Mouse (Mus musculus) midbrain, embryonic 11.5 days (tissue): ENCODE measurements at regions not wholly inside any gene's neighbourhood (a gene's known extent, or its start where the extent isn't known, plus 50 kb on each side); places are given as distances from the start of the nearest gene placed in this dataset.

Experiments
- ATAC-seq: fragments of 200-750 bp; cut with Nextera tagmentation; 2 replicates; pipeline ENCODE4 v1.8.0; 2017; ENCODE audit warnings: moderate TSS enrichment, moderate library complexity; ENCODE audit not compliant: low FRiP score
- DNase-seq: peaks from one replicate; pipeline ENCODE4 v3.0.0; 2015; ENCODE audit warnings: low spot score; ENCODE audit errors: missing footprints
- H3K27ac ChIP-seq: fragments of 300-500 bp; sonication (generic); 2 replicates; pipeline ENCODE4 v1.5.1; 2014; ENCODE audit warnings: low read depth, low read length
- H3K27me3 ChIP-seq: fragments of 300-500 bp; sonication (generic); 2 replicates; pipeline ENCODE4 v1.6.1; 2014; ENCODE audit warnings: mild to moderate bottlenecking, low read length, moderate library complexity, mixed read lengths; ENCODE audit not compliant: control insufficient read depth, insufficient read depth
- H3K36me3 ChIP-seq: fragments of 300-500 bp; sonication (generic); 2 replicates; pipeline ENCODE4 v1.6.1; 2014; ENCODE audit warnings: mild to moderate bottlenecking, low read length, moderate library complexity, mixed read lengths; ENCODE audit not compliant: control insufficient read depth, insufficient read depth
- H3K4me1 ChIP-seq: fragments of 300-500 bp; sonication (generic); 2 replicates; pipeline ENCODE4 v1.6.1; 2014; ENCODE audit warnings: low read length; ENCODE audit not compliant: control insufficient read depth, insufficient read depth
- H3K4me2 ChIP-seq: fragments of 300-500 bp; sonication (generic); 2 replicates; pipeline ENCODE4 v1.6.1; 2014; ENCODE audit warnings: mild to moderate bottlenecking, moderate library complexity
- H3K4me3 ChIP-seq: fragments of 300-500 bp; sonication (generic); 2 replicates; pipeline ENCODE4 v1.5.1; 2014; ENCODE audit warnings: low read depth, low read length
- H3K9ac ChIP-seq: fragments of 300-500 bp; sonication (generic); 2 replicates; pipeline ENCODE4 v1.6.1; 2014; ENCODE audit warnings: low read length
- H3K9me3 ChIP-seq: fragments of 300-500 bp; sonication (generic); 2 replicates; pipeline ENCODE4 v1.6.1; 2016; ENCODE audit warnings: low read length; ENCODE audit not compliant: control insufficient read depth
- WGBS: fragments of 180-500 bp; shearing (Covaris S2); extraction: QIAGEN DNeasy Blood & Tissue Kit; methylation state at CpG from one replicate; pipeline ENCODE4 v1.1.7; 2014; 5-methylcytosine and 5-hydroxymethylcytosine counted together

- no peak for ATAC-seq
- peak; percentile 69 for DNase-seq
- no peaks in the 10 kb centered on the region; the same call in 1 of the 2 replicates for H3K4me1 ChIP-seq
- H3K27me3 ChIP-seq, result no peaks in the 10 kb centered on the region
- H3K4me2 ChIP-seq, result no peak overlapping the region
- no peaks in the 10 kb centered on the region for H3K36me3 ChIP-seq
- WGBS, result 80% methylated on average over 4 of the region's 4 CpGs
- H3K9me3 ChIP-seq, result no peaks in the 10 kb centered on the region
- H3K27ac ChIP-seq, result no peak overlapping the region
- H3K9ac ChIP-seq, result no peak overlapping the region
- no peak overlapping the region for H3K4me3 ChIP-seq
Measured at GRCm38 (mm10) chr14:33810584-33810983, 112.8 kb upstream of the Gdf10 start.

- Histone ChIP-seq H3K9ac (no peak overlapping the region), H3K4me2 (no peak overlapping the region), H3K36me3 (no peaks in the 10 kb centered on the region), H3K9me3 (no peaks in the 10 kb centered on the region), H3K4me1 (no peaks in the 10 kb centered on the region; the same call in 1 of the 2 replicates), H3K27me3 (no peaks in the 10 kb centered on the region), H3K27ac (no peak overlapping the region), H3K4me3 (no peak overlapping the region)
- ATAC-seq (no peak), DNase-seq (peak; percentile 62)
- 57% methylated on average over 3 of the region's 3 CpGs for WGBS
Measured at GRCm38 (mm10) chr14:33811241-33811640, 112.1 kb upstream of the Gdf10 start.

- Histone ChIP-seq H3K4me1 (no peaks in the 10 kb centered on the region), H3K4me3 (no peak overlapping the region), H3K9ac (no peak overlapping the region), H3K36me3 (no peaks in the 10 kb centered on the region), H3K27me3 (no peaks in the 10 kb centered on the region), H3K27ac (no peak overlapping the region), H3K4me2 (no peak overlapping the region), H3K9me3 (no peaks in the 10 kb centered on the region)
- no peak for ATAC-seq
- DNase-seq, result no peak
- 93% methylated on average over 8 of the region's 8 CpGs for WGBS
Measured at GRCm38 (mm10) chr14:33812266-33812665, 111.1 kb upstream of the Gdf10 start.

GRCm38 (mm10) chr14:33812772-33813171, 110.6 kb upstream of the Gdf10 start:
- no peak overlapping the region for H3K27ac ChIP-seq
- H3K9me3 ChIP-seq, result no peaks in the 10 kb centered on the region
- H3K36me3 ChIP-seq, result no peaks in the 10 kb centered on the region
- no peaks in the 10 kb centered on the region for H3K4me1 ChIP-seq
- H3K9ac ChIP-seq, result no peak overlapping the region
- WGBS, result 82% methylated on average over 4 of the region's 4 CpGs
- no peak overlapping the region for H3K4me3 ChIP-seq
- no peak overlapping the region for H3K4me2 ChIP-seq
- no peaks in the 10 kb centered on the region for H3K27me3 ChIP-seq
- ATAC-seq, result no peak
- DNase-seq, result no peak

GRCm38 (mm10) chr14:33813274-33813673, 110.1 kb upstream of the Gdf10 start:
- no peaks in the 10 kb centered on the region for H3K4me1 ChIP-seq
- H3K27ac ChIP-seq, result no peak overlapping the region
- no peak for ATAC-seq
- H3K9me3 ChIP-seq, result no peaks in the 10 kb centered on the region
- H3K4me2 ChIP-seq, result no peak overlapping the region
- no peaks in the 10 kb centered on the region for H3K36me3 ChIP-seq
- H3K9ac ChIP-seq, result no peak overlapping the region
- H3K4me3 ChIP-seq, result no peak overlapping the region
- no peaks in the 10 kb centered on the region for H3K27me3 ChIP-seq
- WGBS, result 88% methylated on average over 3 of the region's 3 CpGs
- peak; percentile 54 for DNase-seq

- Histone ChIP-seq H3K4me2 (no peak overlapping the region), H3K9me3 (no peaks in the 10 kb centered on the region), H3K27me3 (no peaks in the 10 kb centered on the region), H3K4me3 (no peak overlapping the region), H3K4me1 (no peaks in the 10 kb centered on the region), H3K27ac (no peak overlapping the region), H3K9ac (no peak overlapping the region), H3K36me3 (no peaks in the 10 kb centered on the region)
- 77% methylated on average over 1 of the region's 1 CpGs for WGBS
- ATAC-seq, result no peak
- no peak for DNase-seq
Measured at GRCm38 (mm10) chr14:33814107-33814506, 109.3 kb upstream of the Gdf10 start.

- no peak for ATAC-seq
- Histone ChIP-seq H3K27me3 (no peaks in the 10 kb centered on the region), H3K4me3 (no peak overlapping the region), H3K9me3 (no peaks in the 10 kb centered on the region), H3K27ac (no peak overlapping the region), H3K4me2 (no peak overlapping the region), H3K9ac (no peak overlapping the region), H3K4me1 (no peaks in the 10 kb centered on the region), H3K36me3 (no peaks in the 10 kb centered on the region)
- WGBS, result 89% methylated on average over 2 of the region's 2 CpGs
- no peak for DNase-seq
Measured at GRCm38 (mm10) chr14:33814599-33814998, 108.8 kb upstream of the Gdf10 start.

GRCm38 (mm10) chr14:33820541-33821260, 102.7 kb upstream of the Gdf10 start:
- 94% methylated on average over 14 of the region's 14 CpGs for WGBS
- Histone ChIP-seq H3K27ac (no peak overlapping the region), H3K4me1 (no peaks in the 10 kb centered on the region), H3K4me3 (no peak overlapping the region), H3K27me3 (no peaks in the 10 kb centered on the region), H3K36me3 (no peaks in the 10 kb centered on the region), H3K9me3 (no peaks in the 10 kb centered on the region), H3K4me2 (no peak overlapping the region), H3K9ac (no peak overlapping the region)
- DNase-seq, result no peak
- ATAC-seq, result no peak

GRCm38 (mm10) chr14:33821436-33821835, 102.0 kb upstream of the Gdf10 start:
- Histone ChIP-seq H3K27ac (no peak overlapping the region), H3K36me3 (no peaks in the 10 kb centered on the region), H3K9me3 (no peaks in the 10 kb centered on the region), H3K9ac (no peak overlapping the region), H3K4me2 (no peak overlapping the region), H3K27me3 (no peaks in the 10 kb centered on the region), H3K4me1 (no peaks in the 10 kb centered on the region), H3K4me3 (no peak overlapping the region)
- 86% methylated on average over 7 of the region's 7 CpGs for WGBS
- no peak for DNase-seq
- no peak for ATAC-seq
